Mouse (Mus musculus) embryonic fibroblast, embryonic 13.5 days (primary cell): ENCODE data around the gene Dlk2.

Experiments
- CTCF ChIP-seq: IDR thresholded peaks from 2 replicates; pipeline ENCODE4 v1.5.1; 2011; ENCODE audit warnings: mild to moderate bottlenecking, control low read depth, low read length, moderate library complexity, borderline replicate concordance; ENCODE audit not compliant: insufficient read depth
- POLR2A ChIP-seq: IDR thresholded peaks from 2 replicates; pipeline ENCODE4 v1.6.1; 2011; ENCODE audit warnings: low read depth, mild to moderate bottlenecking, control low read depth, low read length, moderate library complexity

GRCm38 (mm10) chr17:46282483-46283123 lies 14.6 kb upstream of the Dlk2 start, which contains the start of gene Tjap1:
- TF ChIP-seq CTCF = no peak
- TF ChIP-seq POLR2A = peak; percentile 61
